Mouse (Mus musculus): ENCODE results near the gene Dexi. TPM values are rescaled to one million over a fixed set of nuclear protein-coding genes. Genes with fewer than 3 reads are reported as not detected.

Dexi gene
- 10 to 100 TPM; 57.1 to 58.3 TPM for total RNA-seq (2021)

- DNase-seq (ENCODE audit: extremely low spot score in 1 of 2, low spot score in 1 of 2) = peak; percentile 84 to 88
Measured at GRCm38 (mm10) chr16:10542698-10543365, at the start of gene Dexi. Gene Dexi, minus strand, starts transcription at chr16:10543054.

- no peak for DNase-seq (ENCODE audit: extremely low spot score in 1 of 2, low spot score in 1 of 2)
Measured at GRCm38 (mm10) chr16:10586546-10586945, 43.7 kb upstream of the Dexi start.

GRCm38 (mm10) chr16:10585165-10585564 is 42.3 kb upstream of the Dexi start:
- no peak for DNase-seq (ENCODE audit: extremely low spot score in 1 of 2, low spot score in 1 of 2)

- DNase-seq (ENCODE audit: extremely low spot score in 1 of 2, low spot score in 1 of 2) = no peak
Measured at GRCm38 (mm10) chr16:10581234-10581898, 38.5 kb upstream of the Dexi start.

GRCm38 (mm10) chr16:10578376-10578775 is 35.5 kb upstream of the Dexi start:
- no peak for DNase-seq (ENCODE audit: extremely low spot score in 1 of 2, low spot score in 1 of 2)

GRCm38 (mm10) chr16:10577548-10577947 is 34.7 kb upstream of the Dexi start:
- DNase-seq (ENCODE audit: extremely low spot score in 1 of 2, low spot score in 1 of 2) = no peak

- no peak for DNase-seq (ENCODE audit: extremely low spot score in 1 of 2, low spot score in 1 of 2)
Measured at GRCm38 (mm10) chr16:10575915-10576314, 33.1 kb upstream of the Dexi start.

- no peak for DNase-seq (ENCODE audit: extremely low spot score in 1 of 2, low spot score in 1 of 2)
Measured at GRCm38 (mm10) chr16:10574936-10575335, 32.1 kb upstream of the Dexi start.

GRCm38 (mm10) chr16:10571820-10572219 is 29.0 kb upstream of the Dexi start:
- DNase-seq (ENCODE audit: extremely low spot score in 1 of 2, low spot score in 1 of 2) = no peak

- DNase-seq (ENCODE audit: extremely low spot score in 1 of 2, low spot score in 1 of 2) = peak in 1 of 2 experiments; percentile 78
Measured at GRCm38 (mm10) chr16:10570708-10571107, 27.9 kb upstream of the Dexi start.

- no peak for DNase-seq (ENCODE audit: extremely low spot score in 1 of 2, low spot score in 1 of 2)
Measured at GRCm38 (mm10) chr16:10569809-10570395, 27.0 kb upstream of the Dexi start.

GRCm38 (mm10) chr16:10567153-10567552 is 24.3 kb upstream of the Dexi start:
- no peak for DNase-seq (ENCODE audit: extremely low spot score in 1 of 2, low spot score in 1 of 2)

- DNase-seq (ENCODE audit: extremely low spot score in 1 of 2, low spot score in 1 of 2) = peak; percentile 41 to 71
Measured at GRCm38 (mm10) chr16:10565278-10565885, 22.5 kb upstream of the Dexi start.

GRCm38 (mm10) chr16:10559991-10560390 is 17.1 kb upstream of the Dexi start:
- DNase-seq (ENCODE audit: extremely low spot score in 1 of 2, low spot score in 1 of 2) = no peak

GRCm38 (mm10) chr16:10553858-10554257 is 11.0 kb upstream of the Dexi start:
- no peak for DNase-seq (ENCODE audit: extremely low spot score in 1 of 2, low spot score in 1 of 2)

GRCm38 (mm10) chr16:10551592-10551991 is 8.7 kb upstream of the Dexi start:
- no peak for DNase-seq (ENCODE audit: extremely low spot score in 1 of 2, low spot score in 1 of 2)

GRCm38 (mm10) chr16:10549600-10549999 is 6.7 kb upstream of the Dexi start:
- peak in 1 of 2 experiments; percentile 39 for DNase-seq (ENCODE audit: extremely low spot score in 1 of 2, low spot score in 1 of 2)

GRCm38 (mm10) chr16:10548938-10549337 is 6.1 kb upstream of the Dexi start:
- DNase-seq (ENCODE audit: extremely low spot score in 1 of 2, low spot score in 1 of 2) = no peak

- no peak for DNase-seq (ENCODE audit: extremely low spot score in 1 of 2, low spot score in 1 of 2)
Measured at GRCm38 (mm10) chr16:10546865-10547264, 4.0 kb upstream of the Dexi start.

GRCm38 (mm10) chr16:10544995-10545622 is 2.3 kb upstream of the Dexi start, which contains the start of gene Clec16a:
Gene Clec16a, plus strand, starts transcription at chr16:10545339.
- DNase-seq (ENCODE audit: extremely low spot score in 1 of 2, low spot score in 1 of 2) = peak; percentile 89

- no peak for DNase-seq (ENCODE audit: extremely low spot score in 1 of 2, low spot score in 1 of 2)
Measured at GRCm38 (mm10) chr16:10542266-10542665, 588 bp downstream of the Dexi start.
